Mouse (Mus musculus) heart, embryonic 15.5 days (tissue): ENCODE results near the gene Olfr709-ps1. TPM values are rescaled to one million over a fixed set of nuclear protein-coding genes. Genes with fewer than 3 reads are reported as not detected.

ENCODE experiments used
- polyA plus RNA-seq: library from polyadenylated mRNA; unstranded; fragments of >200 nt; fragmentation: Nextera tagmentation; extraction: Ambion mirVana; gene quantifications from 2 replicates; pipeline ENCODE4 v1.2.1, GENCODE M21; 2015

Gene Olfr709-ps1
- polyA plus RNA-seq, 1 experiment from 2014 or later = not detected

Other genes with a start within 250 kb of the Olfr709-ps1 start
- not detected in 2 replicates for gene Olfr694, start 240.4 kb downstream of the Olfr709-ps1 start, polyA plus RNA-seq
- gene Olfr695, start 215.8 kb downstream of the Olfr709-ps1 start, polyA plus RNA-seq = not detected in 2 replicates
- gene Olfr697, start 189.8 kb downstream of the Olfr709-ps1 start, polyA plus RNA-seq = not detected in 2 replicates
- gene Olfr698, start 176.8 kb downstream of the Olfr709-ps1 start, polyA plus RNA-seq = not detected in 2 replicates
- not detected in 2 replicates for gene Olfr699, start 139.0 kb downstream of the Olfr709-ps1 start, polyA plus RNA-seq
- gene Olfr700, start 123.4 kb downstream of the Olfr709-ps1 start, polyA plus RNA-seq = not detected in 2 replicates
- gene Olfr701, start 118.1 kb downstream of the Olfr709-ps1 start, polyA plus RNA-seq = not detected in 2 replicates
- gene Olfr702, start 98.3 kb downstream of the Olfr709-ps1 start, polyA plus RNA-seq = not detected in 2 replicates
- not detected in 2 replicates for gene Olfr703, start 88.9 kb downstream of the Olfr709-ps1 start, polyA plus RNA-seq
- gene Olfr704, start 69.0 kb downstream of the Olfr709-ps1 start, polyA plus RNA-seq = not detected in 2 replicates
- gene Olfr705, start 55.3 kb downstream of the Olfr709-ps1 start, polyA plus RNA-seq = not detected in 2 replicates
- not detected in 2 replicates for gene Olfr706, start 44.1 kb downstream of the Olfr709-ps1 start, polyA plus RNA-seq
- gene Olfr707, start 31.0 kb downstream of the Olfr709-ps1 start, polyA plus RNA-seq = not detected in 2 replicates
- gene Olfr1532-ps1, start 24.2 kb downstream of the Olfr709-ps1 start, polyA plus RNA-seq = not detected in 2 replicates
- gene Olfr710, start 16.1 kb upstream of the Olfr709-ps1 start, polyA plus RNA-seq = not detected in 2 replicates
- gene Olfr6, start 31.7 kb upstream of the Olfr709-ps1 start, polyA plus RNA-seq = not detected in 2 replicates
- gene Olfr711, start 43.2 kb upstream of the Olfr709-ps1 start, polyA plus RNA-seq = not detected in 2 replicates
- not detected in 2 replicates for gene Olfr2, start 73.9 kb upstream of the Olfr709-ps1 start, polyA plus RNA-seq
- gene Olfr713, start 99.0 kb upstream of the Olfr709-ps1 start, polyA plus RNA-seq = not detected in 2 replicates
- gene Olfr714, start 138.8 kb upstream of the Olfr709-ps1 start, polyA plus RNA-seq = not detected in 2 replicates
- gene Olfr17, start 161.0 kb upstream of the Olfr709-ps1 start, polyA plus RNA-seq = not detected in 2 replicates
- gene Olfr715b, start 178.2 kb upstream of the Olfr709-ps1 start, polyA plus RNA-seq = not detected in 2 replicates
- gene Olfr715, start 198.9 kb upstream of the Olfr709-ps1 start, polyA plus RNA-seq = not detected in 2 replicates
- not detected in 2 replicates for gene Olfr716, start 206.1 kb upstream of the Olfr709-ps1 start, polyA plus RNA-seq
- not detected in 2 replicates for gene Nlrp14, start 234.8 kb upstream of the Olfr709-ps1 start, polyA plus RNA-seq